10 mouse cellular contexts compared by ENCODE assay signal in the genomic region with DNA sequence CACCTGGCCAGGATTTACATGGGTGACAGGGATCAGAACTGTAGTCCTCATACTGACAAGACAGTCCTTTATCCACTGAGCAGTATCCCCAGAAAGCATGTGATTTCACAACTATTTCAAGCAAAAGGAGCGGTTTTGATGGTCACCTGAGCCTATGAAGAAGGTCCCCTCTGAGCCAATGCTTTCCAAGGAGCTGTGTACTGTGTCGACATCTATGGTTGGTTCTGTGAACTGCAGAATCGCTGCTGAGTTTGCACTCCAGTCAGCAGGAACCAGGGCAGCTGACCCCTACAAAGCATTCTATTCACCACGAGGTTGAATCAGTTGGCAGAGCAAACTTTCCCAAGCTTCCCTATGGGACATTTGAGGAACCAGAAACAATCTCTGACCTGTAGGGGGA. TPM values are rescaled to one million over a fixed set of nuclear protein-coding genes. Genes with fewer than 3 reads are reported as not detected.
DNase-seq lines count a peak whose midpoint lies in the region; ATAC-seq and TF ChIP-seq lines count a peak whose summit lies in the region.
"Had no signal": no experiment of that assay in that cellular context is flagged by ENCODE, and none has a peak within 500 bp of the region (broad histone marks: within the 10 kb centered on the region; RNA-seq: fewer than 3 reads in every experiment).

No protein-coding gene starts in this region.

- peak; percentile 48 for DNase-seq in layer of hippocampus, adult 11-12 months (ENCODE audit: low spot score)
- DNase-seq in layer of hippocampus, adult 9-10 months (ENCODE audit: low spot score): no peak
- DNase-seq in forebrain, embryonic 14.5 days (ENCODE audit: low spot score): peak; percentile 88
- DNase-seq in layer of hippocampus, adult 9-11 months: peak; percentile 8
- peak; percentile 35 for DNase-seq in neural tube, embryonic 10.5 days (ENCODE audit: extremely low spot score, low spot score)
- no peak for DNase-seq in heart, adult 9 months (ENCODE audit: low spot score in 2 of 2)

- H3K4me2 ChIP-seq in forebrain, embryonic 14.5 days (ENCODE audit: low read length): no peak overlapping the region

- H3K4me3 ChIP-seq in bone marrow, adult 2 months (replicated peaks; ENCODE audit: control insufficient read depth, low read depth, low read length): no peak overlapping the region
- H3K4me3 ChIP-seq in forebrain, embryonic 14.5 days (ENCODE audit: low read depth, low read length): no peak overlapping the region
- H3K4me3 ChIP-seq: erythroblast, embryonic 14.5 days had no signal

- H3K36me3 ChIP-seq in forebrain, embryonic 14.5 days (ENCODE audit: control insufficient read depth, insufficient read depth, low read length): no peaks in the 10 kb centered on the region

- 0 out of 2 replicates have a peak, but pooled peaks have one; percentile 10 for TF ChIP-seq CTCF in bone marrow, adult 2 months (IDR thresholded peaks at IDR 0.05; ENCODE audit: control insufficient read depth, insufficient read depth, low read length)

- H3K9ac ChIP-seq in forebrain, embryonic 14.5 days (ENCODE audit: low read length): no peak overlapping the region

- no peak overlapping the region for H3K27ac ChIP-seq in bone marrow, adult 2 months (ENCODE audit: control insufficient read depth, insufficient read depth, low read depth, low read length, poor library complexity)
- H3K27ac ChIP-seq in forebrain, embryonic 14.5 days (ENCODE audit: low read depth, low read length): no peak overlapping the region
- H3K27ac ChIP-seq: macrophage had no signal

- ATAC-seq in forebrain, embryonic 14.5 days: peak; percentile 66
- no peak for ATAC-seq in inflammation-experienced regulatory T-cells, adult 6 months

- no peaks in the 10 kb centered on the region for H3K4me1 ChIP-seq in bone marrow, adult 2 months (ENCODE audit: control insufficient read depth, insufficient read depth, low read length)
- 0 out of 2 replicates have a peak, but pooled peaks cover 2% of the 10 kb centered on the region for H3K4me1 ChIP-seq in forebrain, embryonic 14.5 days (ENCODE audit: control insufficient read depth, insufficient read depth, low read length)

- no peak for TF ChIP-seq POLR2A in bone marrow, adult 2 months (IDR thresholded peaks at IDR 0.05; ENCODE audit: borderline replicate concordance, control insufficient read depth, low read depth, low read length)

- WGBS in bone marrow, adult 2 months: 1% methylated on average over 4 of the region's 4 CpGs
- 3% methylated on average over 4 of the region's 4 CpGs for WGBS in forebrain, embryonic 14.5 days

- H3K27me3 ChIP-seq in forebrain, embryonic 14.5 days (replicated peaks; ENCODE audit: control insufficient read depth, insufficient read depth, low read length): peaks cover 4% of the 10 kb centered on the region; the same call in 1 of the 2 replicates

- no peaks in the 10 kb centered on the region for H3K9me3 ChIP-seq in forebrain, embryonic 14.5 days (replicated peaks; ENCODE audit: control insufficient read depth, low read length)

RNA-seq across cellular contexts. Expression of a gene that starts 8.5 kb away (rescaled TPM):
- not detected in 2 replicates for polyA plus RNA-seq in bone marrow, adult 2 months (2011; ENCODE audit: insufficient read depth, insufficient read length, low replicate concordance, missing spikeins)
- not detected in 2 replicates for polyA plus RNA-seq in forebrain, embryonic 14.5 days (2014; fragmentation: Nextera tagmentation; extraction: Ambion mirVana)
- not detected for polyA plus RNA-seq in inflammation-experienced regulatory T-cells, adult 6 months (2017; shearing (Covaris generic))
- polyA plus RNA-seq: erythroblast, embryonic 14.5 days; macrophage had no signal

Comparison
In these comparisons a context has a peak if more than half of its experiments do, and no peak if none do; other contexts are left out.
1. DNase-seq: peak in layer of hippocampus, adult 11-12 months (single experiment), forebrain, embryonic 14.5 days (single experiment), layer of hippocampus, adult 9-11 months (single experiment) and neural tube, embryonic 10.5 days (single experiment); none in layer of hippocampus, adult 9-10 months (single experiment) and heart, adult 9 months (0 of 2).